Mouse (Mus musculus) gastrocnemius, postnatal 4 days (tissue): ENCODE measurements around the gene Sh2b3. TPM values are rescaled to one million over a fixed set of nuclear protein-coding genes. Genes with fewer than 3 reads are reported as not detected.

Experiments
- DNase-seq, 2 experiments: peaks; one replicate each; pipeline ENCODE4 v3.0.0; 2021 to 2022; ENCODE audit warnings: low spot score in 2 of 2, mixed read lengths in 2 of 2
- total RNA-seq, 2 experiments: library from RNA; stranded (reverse); gene quantifications; 2 replicates each; pipeline ENCODE4 v1.2.3; 2021

Sh2b3 gene
- total RNA-seq, 2 experiments from 2014 or later = 29.4 to 30.0 TPM

DNA sequence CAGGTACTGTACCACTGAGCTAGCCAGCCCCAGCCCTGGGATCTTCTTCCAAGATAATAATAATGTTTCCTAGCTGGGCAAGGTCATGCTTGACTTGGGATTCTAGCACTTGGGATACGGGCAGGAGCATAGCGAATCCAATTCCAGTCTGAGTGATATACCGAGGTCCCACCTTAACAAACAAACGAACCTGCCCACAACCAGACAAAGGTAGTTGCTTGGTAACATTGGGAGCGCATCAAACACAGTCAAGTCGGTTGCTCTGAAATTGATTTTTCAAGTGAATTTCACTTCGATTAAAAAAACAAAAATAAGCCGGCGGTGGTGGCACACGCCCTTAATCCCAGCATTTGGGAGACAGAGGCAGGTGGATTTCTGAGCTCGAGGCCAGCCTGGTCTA is 8.9 kb upstream of the Sh2b3 start:
- no peak for DNase-seq

DNA sequence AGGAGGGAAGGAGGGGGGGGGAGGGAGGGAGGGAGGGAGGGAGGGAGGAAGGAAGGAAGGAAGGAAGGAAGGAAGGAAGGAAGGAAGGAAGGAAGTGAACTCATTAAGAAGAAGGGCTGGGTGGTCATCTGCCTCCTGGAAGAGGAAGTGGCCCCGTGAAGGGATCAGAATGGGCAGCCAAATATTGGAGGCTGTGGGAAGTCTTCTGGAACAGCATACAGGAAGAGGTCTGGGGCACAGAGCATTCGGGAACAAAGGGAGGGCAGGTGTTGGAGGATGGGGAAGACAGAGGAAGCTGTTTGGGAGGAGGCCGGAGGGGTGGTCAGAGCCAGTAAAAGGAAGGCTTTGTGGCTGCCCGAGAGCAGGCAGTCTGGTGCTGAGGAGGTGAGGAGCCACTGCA is 7.9 kb upstream of the Sh2b3 start:
- DNase-seq = no peak

DNA sequence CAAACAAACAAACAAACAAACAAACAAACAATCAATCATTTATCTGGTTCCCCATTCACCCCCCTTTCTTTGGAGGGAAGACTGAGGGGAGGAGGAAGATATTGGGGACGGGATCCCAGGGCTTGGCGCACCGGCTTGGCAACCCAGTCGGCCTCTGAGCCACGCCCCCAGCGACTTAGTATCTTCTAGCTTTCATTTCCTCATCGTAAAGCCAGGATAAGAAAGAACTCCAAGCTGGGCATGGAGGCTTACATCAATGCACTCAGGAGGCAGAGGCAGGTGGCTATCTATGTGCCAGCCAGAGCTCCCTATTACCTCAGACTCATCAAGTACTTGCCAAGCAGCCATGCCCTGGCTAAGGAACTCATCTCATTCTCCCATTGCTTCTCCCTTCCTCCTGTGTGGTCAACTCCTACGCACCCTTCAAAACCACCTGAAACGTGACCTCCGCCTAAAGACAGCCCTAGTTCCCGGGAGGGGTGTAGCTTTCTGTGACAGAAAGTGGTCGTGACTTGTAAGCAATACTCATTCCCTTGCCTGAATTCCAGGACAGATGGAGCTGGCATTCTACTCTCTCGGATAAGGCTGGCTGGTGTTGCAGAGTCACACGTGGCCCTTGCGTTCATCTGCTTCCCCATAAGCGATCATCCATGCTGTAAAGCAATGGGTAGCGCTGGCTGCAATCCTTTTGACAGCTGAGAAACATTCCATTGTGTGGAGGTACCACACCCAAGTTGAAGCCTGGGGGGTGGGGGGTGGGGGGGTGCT is 5.9 kb upstream of the Sh2b3 start:
- DNase-seq = peak in 1 of 2 experiments; percentile 18

DNA sequence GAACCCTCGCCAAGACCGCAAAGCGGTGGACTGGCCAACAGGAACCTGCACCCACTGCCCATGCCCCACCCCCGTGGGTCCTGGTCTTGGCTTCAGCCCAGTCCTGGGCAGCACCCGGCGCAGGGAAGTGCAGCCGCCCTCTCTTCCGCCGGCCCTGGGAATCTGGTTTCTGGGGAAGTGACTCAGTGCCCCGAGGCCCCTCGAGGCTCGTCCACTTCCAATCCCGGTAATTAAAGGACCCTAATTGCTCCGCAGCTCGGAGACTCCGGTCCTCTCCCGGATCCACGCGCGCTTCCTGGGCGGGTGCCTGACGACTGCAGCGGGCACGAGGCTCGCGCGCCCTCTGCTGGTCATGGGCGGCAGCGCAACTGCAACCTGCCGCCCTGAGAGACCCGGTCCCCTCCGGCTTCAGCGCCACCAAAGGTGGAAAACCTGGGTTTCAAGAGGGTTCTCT is 5.2 kb upstream of the Sh2b3 start:
- DNase-seq = peak; percentile 81 to 83

DNA sequence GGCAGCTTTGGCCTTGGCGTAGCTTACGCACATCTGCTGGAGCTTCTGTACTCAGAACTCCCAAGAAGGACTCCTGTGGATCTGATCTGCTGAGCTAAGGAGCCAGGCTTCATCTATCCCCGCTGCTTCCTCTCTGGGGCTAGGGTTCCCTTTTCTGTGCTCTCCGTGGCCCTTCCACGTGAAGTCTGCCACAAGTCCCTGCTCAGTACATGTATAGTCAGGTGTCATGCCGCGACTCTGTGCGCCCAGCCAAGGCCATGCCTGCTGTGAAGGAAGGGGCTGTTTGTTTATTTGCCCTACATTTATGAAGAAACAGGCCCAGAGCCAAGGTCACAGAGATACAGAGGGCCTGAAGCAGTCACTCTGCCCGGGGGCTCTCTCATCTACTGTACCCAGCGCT is 4.5 kb upstream of the Sh2b3 start:
- DNase-seq = no peak

DNA sequence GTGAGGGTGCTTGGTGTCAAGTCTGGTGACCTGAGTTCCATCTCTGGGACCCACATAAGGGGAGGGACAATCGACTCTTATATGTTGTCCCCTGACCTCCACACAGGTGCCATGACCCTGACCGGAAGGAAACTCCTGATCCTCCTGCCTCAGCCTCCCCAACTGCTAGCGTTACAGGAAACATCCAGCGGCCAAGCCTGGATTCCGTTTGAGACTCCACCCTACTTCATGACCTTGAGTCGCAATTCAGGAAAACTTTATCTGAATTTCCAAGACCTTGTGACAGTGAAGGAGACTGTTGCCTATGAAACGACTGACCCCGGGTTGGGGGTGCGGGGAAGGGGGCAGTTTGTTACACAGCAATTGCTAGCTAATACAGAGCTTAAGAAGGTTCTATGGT is 4.1 kb upstream of the Sh2b3 start:
- DNase-seq = no peak

DNA sequence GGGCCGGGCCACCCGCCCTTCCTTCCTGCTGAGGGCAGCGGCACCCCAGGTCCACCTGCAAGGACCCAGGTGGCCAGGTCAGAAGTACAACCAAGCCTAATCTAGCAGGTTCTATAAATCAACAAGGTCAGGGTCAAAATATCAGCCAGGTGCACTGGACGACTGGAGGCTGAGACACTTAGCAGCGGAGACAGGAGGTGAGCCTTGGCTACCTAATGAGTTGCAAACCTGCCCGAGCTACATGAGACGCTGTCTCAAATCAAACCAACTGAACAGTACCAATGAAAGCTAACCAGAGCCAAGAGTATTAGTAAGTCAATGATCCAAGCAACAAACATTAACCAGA is 1.7 kb upstream of the Sh2b3 start:
- DNase-seq = no peak

DNA sequence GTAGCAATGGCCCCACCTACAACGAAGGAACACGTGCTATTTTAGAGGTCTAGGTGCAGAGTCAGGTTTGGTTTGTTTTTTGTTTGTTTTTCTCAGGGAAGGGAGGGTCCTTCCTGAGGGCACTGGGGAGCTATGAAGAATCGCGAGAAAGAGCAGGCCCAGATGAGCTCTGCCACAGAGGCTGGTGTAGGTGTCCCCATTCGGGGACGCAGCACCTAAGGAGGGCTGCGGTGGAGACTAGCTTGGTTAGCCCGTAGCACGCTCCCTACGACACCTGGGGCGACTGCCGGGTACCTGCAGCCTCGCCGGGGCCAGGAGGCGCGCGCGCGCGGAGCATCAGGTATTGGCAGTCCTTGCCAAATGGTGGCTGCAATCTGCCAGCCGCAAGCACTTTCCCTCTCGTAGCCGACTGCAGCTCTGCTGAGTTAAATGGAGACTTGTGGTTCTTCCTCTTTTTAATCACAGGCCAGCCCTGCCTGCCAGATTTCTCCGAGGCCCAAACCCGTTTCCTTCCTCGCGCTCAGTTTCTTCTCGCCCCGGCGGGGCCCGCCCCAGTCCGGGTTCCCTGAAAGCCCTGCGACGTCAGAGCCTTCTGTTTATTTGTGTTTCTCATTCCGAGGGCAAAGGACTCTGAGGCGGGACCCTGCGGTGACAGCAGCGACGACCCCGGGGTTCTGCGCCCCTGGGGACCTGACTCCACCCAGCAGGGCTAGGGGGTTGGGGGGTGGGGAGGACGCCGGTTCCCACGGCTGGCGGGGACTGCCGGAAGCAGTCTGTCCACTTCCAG is 1.1 kb upstream of the Sh2b3 start:
- peak in 1 of 2 experiments; percentile 47 for DNase-seq

DNA sequence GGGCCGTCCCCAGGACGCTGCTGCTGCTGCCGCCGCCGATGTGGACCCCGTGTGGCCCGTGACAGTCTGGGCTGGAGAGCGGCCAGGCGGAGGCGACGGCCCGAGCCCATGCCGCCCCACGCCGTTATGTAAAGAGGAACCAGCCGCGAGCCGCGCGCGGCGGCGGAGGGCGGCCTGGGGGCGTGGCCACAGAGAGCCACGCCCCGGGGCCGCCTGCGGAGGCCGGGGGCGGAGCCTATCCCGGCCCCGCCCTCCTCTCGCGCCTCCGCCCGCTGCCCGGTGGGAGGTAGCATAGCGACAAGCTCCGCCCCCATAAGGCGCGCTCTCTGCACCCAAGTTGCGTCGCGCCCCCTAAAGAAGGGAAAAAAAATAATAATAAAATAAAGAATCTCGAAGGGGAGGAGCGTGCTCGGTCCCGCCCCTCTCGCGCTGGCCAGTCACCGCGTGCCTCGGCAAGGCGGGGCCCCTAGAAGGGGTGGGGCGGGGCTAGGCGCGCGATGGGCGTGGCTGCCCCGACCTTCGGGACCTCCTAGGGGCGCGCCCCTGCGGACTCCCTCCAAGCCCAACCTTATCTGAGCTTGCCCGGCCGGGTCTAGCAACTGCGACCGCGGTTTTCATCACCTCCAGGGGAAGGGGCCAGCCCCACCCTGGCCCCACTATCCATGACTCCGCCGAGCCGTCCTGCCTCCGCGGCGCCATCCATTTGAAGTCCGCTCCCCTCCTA is 592 bp downstream of the Sh2b3 start:
- DNase-seq = peak; percentile 80 to 92

DNA sequence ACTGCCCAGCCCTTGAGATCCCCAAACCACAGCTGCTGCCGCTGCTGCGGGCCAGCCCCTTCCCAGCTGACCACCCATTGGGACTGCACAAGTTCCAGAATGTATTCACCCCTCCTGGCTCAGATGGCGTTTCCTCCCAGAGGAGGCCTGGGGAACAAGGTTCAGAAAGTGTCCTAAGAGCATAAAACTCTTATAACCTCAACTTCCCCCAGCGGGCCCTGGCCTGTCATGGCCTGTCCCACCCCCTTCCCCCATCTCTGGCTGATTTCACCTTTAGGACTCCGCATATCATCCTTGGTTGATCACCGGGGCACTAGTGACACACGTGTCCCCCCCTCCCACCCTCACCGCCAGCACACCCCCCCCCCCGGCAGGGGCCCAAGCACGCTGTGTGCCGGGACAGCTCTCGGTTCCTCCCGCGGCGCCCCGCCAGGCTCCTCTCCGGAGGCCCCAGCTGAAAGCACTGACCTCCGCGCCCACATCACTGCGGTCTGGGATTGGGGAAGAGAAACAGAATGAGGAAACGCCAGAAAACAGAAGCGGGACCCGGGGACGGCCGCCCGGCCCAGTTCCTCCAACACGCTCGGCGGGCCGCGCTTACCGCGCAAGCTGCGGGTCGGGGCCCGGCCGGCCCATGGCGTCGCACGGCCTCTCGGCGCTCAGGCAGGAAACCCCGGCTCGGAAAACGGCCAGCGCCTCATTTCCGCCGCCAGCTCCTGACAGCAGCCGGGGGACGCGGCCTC is 1.3 kb downstream of the Sh2b3 start:
- DNase-seq = peak in 1 of 2 experiments; percentile 25

DNA sequence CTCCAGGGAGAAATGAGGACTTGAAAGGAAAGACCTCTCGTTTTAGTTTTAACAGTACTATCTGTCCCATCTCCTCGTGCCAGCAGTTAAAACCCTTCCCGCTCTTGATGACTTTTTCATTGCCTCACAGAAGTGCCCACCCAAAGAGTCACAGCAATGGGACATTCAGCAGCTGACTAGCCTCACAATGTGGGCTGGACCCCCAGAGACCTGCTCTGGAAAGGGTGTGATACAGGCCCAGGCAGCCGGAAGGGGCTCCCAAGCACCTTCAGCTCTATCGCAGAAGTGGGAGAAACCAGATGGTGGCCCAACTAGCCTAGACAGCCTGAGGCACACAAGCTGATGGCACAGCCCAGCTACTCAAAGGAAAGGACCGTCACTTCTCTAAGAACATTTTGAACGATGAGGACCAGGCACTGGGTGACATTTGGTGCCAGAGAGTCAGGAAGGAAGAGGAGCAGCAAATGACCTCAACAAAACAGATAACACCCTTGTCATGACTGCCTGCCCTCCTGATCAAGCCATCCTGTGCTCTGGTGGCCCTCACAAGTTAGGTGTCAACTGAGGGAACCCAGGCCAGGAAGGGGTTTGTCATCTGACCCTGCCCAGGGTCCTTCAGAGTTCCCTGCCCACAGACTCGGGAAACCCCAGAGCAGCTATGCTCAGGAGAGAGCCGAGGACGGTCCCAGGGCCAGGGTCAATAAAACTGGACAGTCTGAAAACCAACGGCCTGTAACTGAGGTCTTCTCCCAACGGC is 2.3 kb downstream of the Sh2b3 start:
- DNase-seq = no peak

DNA sequence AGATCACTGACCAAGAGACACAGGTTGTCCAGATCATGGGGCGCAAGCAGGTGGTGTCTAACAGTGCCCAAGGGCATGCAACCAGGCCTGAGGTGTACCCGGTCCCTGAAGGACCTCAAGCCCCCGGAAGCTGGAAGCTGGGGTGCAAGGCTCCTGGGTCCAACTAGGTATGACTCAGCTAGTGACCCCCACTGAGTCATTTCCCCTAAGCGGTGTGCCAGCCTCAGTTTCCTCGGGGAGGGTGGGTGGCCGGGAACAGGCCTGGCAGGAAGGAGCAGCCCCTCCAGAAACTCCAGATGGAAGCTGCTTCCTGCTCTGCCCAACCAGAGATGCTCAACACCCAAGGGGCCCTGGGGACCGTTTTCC is 3.2 kb downstream of the Sh2b3 start:
- DNase-seq = no peak

DNA sequence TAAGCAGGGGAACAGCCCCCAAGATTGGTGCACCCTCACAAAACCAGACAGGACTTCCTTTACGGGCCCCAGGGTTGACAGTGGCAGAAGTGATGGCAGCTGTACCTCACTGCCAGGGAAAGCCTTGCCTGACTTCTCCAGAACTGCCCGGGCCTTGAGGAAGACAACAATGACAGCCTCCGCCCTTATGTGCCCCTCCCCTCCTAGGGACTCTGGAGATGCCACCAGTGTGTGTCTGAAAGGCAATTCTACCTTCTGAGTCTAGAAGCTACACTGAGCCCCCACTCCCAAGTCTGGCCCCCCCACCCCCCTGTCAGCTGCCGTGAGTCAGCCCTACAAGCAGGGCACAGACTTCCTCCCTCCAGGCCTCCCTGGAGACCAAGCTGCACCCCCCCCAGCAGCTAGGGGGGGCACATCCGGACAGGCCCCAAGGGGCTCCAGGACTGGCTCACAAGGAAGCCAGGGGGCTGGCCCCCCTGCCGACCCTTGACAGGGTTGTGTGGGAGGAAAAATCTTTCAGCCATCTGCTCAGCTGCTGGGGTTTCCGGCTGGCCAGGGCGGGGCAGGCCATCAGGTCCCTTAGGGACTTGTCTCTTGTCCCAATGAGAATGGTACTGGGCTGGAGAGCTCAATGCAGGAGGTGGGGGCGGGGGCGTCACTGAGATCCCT is 3.7 kb downstream of the Sh2b3 start:
- DNase-seq = peak in 1 of 2 experiments; percentile 53

DNA sequence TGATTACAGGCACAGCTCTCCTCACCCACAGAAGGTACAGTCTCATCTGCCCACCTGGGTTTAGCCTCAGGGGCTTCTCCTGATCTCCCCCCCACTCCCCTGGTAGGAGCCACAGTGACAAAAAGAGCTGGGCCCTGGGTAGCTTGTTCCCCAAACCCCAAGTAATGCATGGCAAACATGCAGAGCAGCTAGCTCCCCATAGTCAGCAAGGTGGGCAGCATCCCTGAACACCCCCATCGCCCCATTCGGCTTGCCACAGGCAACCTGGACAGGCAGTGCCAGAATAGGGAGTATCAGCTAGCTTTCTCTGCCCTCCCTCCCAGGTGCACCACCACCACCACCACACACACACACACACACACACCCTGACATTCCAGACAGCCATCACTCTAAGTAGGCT is 4.3 kb downstream of the Sh2b3 start:
- no peak for DNase-seq

DNA sequence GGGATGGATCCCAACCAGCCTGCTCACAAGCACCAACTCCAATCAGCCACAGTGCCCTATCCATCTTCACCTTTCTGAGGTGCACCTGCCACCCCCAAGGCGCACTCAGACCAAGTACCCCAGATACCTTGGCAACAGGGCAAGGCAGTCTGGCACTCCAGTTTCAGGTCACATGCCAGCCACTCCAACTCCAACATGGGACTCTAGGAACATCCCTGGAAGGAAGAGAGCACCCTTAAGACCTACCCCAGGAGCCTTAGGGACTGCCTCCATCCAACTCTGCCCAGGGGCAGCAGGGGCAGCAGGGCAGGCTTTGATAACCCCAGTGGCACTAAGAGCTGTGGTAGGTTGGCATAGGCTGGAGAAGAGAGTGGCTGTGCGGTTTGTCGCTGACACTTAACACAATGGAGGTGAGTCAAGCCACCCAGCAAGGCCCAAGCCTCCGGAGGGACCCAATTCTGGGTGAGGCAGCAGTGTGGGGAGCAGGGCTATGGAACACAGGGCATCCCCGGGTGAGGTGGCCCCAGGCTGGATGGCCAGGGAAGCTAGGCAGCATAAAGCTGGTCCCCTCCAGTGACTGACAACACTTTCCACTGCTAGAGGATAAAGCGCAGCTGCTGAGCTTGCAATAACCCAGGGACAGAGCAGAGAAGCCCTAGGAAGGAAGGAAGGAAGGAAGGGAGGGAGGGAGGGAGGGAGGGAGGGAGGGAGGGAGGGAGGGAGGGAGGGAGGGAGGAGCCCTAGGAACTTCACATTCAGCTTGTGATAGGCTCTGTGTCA is 4.9 kb downstream of the Sh2b3 start:
- peak in 1 of 2 experiments; percentile 10 for DNase-seq

DNA sequence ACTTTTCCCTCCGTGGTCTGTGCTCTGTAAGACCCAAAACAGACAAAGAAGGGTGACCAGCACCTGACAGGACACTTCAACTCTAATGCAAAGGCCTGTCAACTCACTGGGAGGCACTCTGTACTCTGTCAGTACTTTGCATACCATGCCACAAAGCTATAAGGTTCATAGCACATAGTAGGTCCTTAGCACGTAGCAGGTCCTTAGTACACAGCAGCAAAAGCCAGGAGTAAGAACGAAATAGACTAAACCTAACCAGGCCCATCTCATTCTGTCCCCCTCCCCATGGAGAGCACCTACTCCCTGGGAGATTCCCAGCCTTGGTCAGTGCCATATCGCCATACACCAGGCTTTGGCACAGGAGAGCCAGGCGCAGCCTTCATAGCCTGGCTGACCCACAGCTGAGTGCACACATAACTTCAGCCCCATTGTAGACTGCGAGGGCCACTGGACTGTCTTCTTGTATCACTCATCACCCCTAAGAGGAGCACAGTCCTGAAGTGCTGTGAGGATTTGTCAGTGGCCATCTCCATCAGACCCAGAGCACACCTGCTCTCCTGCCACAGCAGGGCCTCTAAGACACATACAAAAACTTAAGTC is 6.3 kb downstream of the Sh2b3 start:
- DNase-seq = no peak

DNA sequence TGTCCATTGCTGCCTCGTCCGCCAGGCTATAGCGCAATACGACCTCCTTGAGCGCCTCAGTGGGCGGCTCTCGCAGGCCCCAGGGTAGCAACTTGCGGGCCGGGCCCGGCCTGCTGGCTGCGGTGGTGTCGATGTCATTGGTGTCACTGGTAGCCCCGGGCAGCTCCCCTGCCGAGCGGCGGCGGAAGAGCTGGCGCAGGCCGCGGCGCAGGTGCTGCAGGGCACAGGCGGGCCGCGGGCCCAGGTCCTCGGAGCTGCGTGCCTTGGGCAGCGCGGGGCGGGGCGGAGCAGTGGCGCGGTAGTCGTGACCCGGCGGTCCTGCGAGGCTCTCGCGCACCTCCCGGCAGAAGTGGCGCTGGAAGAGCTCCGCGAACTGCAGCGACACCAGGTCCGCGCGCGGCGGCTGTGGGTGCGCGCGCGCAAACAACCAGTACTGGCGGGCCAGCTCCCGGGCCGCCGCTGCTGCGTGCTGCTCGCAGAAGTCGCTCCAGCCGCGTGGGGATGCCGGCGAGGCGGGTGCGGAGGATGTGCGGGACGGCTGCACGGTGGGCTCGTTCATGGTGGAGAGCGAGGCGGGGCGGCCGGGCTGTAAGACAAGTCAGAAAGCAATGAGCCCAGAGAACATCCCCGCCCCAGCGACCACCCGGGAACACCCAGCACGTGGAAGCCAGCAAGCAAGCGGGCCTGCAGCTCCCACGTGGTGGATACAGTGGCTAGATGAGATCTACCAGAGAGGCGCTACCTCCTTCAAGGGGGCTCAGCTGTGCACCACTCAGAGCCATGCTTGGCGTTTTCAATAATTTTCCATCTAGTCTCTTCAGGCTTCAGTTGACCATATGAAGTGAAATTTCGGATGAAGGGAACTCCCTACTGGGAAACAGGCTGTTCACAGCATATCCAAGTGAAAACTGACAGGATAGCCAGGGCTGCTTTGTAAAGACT is 8.7 kb downstream of the Sh2b3 start:
- DNase-seq = peak in 1 of 2 experiments; percentile 29

DNA sequence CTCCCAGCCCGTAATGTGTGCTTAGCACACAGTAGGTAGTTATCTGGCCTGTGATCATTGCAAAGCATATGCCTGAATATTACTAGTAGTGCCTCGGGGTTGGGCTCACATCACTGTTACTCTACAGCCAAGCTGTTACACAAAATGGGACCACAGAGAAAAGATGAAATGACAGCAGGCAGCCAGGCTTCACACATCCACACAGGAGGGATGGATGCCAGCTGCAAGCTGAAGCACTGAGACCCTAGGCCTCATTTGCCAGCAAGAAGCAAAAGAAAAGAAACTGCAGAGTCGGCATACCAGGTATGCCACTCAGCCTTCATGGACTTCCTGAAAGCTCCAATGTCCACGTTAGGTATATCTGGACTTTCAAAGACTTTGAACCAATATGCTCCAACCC is 9.6 kb downstream of the Sh2b3 start:
- DNase-seq = no peak
